Mouse (Mus musculus): ENCODE data around the gene Crtc2.
A peak's percentile ranks its signal among the peaks of the same experiment; 100 is the strongest.
"Not testable (repeated sequence)": the region's sequence is repeated elsewhere in the genome, so short reads cannot be mapped to it uniquely, and the experiment has no call there.

Gene Crtc2

DNA sequence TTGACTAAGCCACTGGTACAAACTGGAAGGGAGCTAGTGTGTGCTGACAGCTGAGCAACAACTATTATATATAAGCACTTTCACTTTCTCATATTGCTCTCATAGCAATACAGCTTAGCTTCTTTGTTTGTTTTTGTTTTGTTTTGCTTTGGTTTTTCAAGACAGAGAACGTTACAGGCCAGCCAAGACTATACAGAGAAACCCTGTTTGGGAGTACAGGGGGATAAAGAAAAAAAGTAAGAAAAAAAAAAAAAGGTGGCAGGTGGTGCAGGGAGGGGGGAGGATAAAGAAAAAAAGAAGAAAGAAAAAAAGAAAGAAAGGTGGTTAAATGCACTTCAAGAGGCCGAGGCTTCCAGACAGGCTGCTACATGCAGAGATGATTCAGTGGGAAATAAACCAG, 8.6 kb upstream of the Crtc2 start:
- DNase-seq: no peak

GRCm38 (mm10) chr3:90247630-90247959, 6.4 kb upstream of the Crtc2 start:
- no peak for DNase-seq

- peak; percentile 97 for DNase-seq
Measured at GRCm38 (mm10) chr3:90247960-90248745, 5.8 kb upstream of the Crtc2 start, which contains the start of gene Slc39a1. Gene Slc39a1, plus strand, starts transcription at chr3:90248172.

GRCm38 (mm10) chr3:90248746-90249100, 5.2 kb upstream of the Crtc2 start:
- DNase-seq: peak; percentile 60

- DNase-seq: no peak
Measured at GRCm38 (mm10) chr3:90250791-90251190, 3.2 kb upstream of the Crtc2 start.

- DNase-seq: not testable (repeated sequence)
Measured at GRCm38 (mm10) chr3:90251731-90252226, 2.2 kb upstream of the Crtc2 start.

DNA sequence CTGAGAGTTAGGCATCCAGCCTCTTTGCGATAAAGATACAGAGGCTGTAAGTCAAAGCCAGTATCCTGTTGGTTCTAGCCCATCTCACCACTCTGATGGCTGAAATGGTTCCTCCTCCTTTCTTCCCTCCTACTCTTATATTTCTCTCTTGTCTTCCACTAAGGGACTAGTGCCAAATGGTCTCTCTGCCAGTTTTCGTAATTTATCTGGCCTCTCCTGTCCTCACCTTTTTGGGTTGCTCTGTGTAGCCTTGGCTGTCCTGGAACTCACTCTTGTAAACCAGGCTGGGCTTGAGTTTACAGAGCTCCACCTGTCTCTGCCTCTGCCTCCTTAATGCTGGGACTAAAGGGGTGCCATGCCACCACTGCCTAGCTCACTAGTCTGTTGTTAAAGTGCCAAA, 1.3 kb upstream of the Crtc2 start:
- DNase-seq: not testable (repeated sequence)

- not testable (repeated sequence) for DNase-seq
Measured at GRCm38 (mm10) chr3:90253174-90253573, 789 bp upstream of the Crtc2 start.

DNA sequence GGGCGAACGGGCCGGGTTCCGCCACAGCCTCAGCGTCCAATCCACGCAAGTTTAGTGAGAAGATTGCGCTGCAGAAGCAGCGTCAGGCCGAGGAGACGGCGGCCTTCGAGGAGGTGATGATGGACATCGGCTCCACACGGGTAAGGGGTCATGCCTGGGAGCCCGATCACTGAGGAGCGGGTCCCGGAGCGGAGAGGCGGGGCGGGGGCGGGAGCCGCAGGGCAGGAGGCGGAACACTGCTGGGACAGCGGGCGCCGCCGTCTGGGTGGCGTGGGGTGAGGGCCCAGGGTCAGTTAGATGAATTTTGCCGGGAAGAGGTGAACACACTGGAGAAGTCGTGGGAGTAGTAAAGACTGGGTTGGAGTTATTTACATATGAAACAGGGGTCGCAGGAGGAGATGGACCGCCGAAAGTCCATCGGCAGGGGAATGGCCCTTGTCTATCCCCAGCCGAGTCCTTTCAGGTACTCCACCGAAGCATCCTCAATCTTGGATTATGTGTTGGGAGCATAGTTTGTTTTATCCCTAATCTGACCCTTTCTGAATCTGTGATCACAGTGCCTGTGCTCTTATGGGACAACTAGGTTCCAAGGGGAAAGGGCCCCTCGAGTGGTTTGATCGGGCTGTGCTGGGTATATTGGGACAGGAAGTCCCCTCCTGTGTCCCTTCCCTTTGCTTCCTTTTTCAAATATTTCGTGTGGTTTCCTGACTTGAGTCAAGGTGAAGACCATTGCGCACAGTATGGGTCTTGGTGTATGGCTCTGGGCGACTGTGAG, 643 bp downstream of the Crtc2 start:
- DNase-seq: peak; percentile 70

DNA sequence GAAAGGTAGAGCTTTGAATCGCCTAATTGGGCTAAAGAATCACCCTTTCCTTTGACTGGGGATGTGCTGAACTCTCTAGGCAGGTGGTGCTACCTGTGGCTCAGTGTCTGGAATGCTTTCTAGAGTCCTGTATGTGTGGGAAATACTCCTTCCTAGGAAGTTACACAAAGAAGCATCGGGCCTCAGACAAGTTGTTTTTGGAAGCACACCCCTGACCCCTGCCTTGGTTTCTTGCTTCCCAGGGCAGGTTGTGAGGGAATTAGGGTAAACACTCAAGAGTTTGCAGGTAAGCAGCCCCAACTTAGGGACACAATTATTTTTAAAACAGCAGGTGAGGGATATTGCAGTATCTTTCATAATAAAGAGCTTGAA, 1.2 kb downstream of the Crtc2 start:
- no peak for DNase-seq

DNA sequence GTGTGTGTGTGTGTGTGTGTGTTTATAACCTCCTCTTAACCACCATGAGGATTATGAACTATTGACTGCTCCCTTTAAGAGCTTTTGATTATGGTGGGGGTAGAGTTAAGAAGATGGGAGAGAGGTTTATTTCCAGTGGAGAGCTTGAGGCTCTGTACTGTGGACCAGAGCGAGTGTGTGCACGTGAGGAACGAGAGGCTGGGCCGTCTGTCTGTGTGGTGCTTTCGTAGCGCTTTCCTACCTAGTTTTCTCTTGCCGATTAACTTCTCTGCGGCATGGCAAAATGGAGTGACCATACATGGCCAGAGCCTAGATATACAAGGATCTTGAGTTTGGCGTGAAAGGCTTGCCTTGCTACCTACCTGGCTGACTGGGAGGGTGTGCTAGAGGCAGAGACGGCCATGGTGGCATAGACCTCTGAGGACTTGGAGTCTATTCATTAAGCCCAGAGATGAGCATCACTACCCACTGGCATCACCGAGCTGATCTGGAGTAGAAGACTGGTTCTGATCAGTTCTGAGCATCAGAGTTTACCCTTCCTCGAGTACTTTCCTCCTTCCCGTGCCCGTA, 1.9 kb downstream of the Crtc2 start:
- DNase-seq: no peak

DNA sequence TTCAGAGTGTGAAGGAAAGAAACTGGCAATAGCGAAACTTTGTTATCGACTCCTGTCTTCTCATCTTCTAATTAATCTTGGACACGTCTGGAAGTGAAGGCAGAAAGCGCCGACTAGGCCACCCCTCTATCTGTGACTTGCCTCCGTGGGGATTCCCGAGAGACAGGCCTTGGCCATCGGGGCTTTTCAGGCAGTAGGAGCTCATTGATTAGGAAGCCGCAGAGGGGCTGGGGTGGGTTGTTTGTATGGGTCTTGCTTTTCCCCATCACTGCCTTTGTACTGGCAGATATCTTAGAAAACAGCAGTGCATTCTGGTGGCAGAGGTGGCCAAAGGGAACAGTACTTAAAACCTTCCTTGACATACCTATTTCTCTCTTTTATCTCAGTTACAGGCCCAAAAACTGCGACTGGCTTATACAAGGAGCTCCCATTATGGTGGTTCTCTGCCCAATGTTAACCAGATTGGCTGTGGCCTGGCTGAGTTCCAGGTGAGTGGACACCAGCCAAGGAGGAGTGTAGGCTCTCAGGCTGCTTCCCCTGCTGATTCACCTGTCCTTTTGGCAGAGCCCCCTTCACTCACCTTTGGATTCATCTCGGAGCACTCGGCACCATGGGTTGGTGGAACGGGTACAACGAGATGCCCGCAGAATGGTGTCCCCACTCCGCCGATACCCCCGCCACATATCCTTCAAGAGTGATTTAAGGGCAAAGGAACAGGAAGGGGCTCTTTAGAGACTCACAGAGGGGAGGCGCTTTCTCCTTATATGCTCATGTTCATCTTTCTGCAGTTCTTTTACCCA, 3.0 kb downstream of the Crtc2 start:
- DNase-seq: peak; percentile 21

- DNase-seq: no peak
Measured at GRCm38 (mm10) chr3:90258521-90258920, 4.6 kb downstream of the Crtc2 start.

- DNase-seq: no peak
Measured at GRCm38 (mm10) chr3:90263121-90263771, 9.3 kb downstream of the Crtc2 start.

DNA sequence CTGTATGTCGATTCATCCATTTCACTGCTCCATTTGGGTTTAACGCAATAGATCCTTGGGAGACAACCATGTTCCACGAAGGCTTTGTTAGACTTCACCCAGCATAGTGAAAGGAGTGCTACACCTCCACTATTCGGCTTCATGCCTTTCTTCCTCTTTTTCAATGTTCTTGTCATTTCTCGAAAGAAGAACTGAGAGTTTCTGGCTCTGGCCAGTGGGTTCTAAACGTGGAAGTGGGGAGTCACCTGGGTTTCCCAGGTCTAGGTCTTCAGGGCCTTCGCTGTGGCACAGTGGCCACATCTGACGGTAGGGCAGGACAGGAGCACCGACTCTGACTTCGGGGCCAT, 10.7 kb downstream of the Crtc2 start:
- DNase-seq: no peak

GRCm38 (mm10) chr3:90265034-90265931, 11.3 kb downstream of the Crtc2 start, which contains the start of gene Dennd4b:
Gene Dennd4b, plus strand, starts transcription at chr3:90265185.
- DNase-seq: peak; percentile 96

DNA sequence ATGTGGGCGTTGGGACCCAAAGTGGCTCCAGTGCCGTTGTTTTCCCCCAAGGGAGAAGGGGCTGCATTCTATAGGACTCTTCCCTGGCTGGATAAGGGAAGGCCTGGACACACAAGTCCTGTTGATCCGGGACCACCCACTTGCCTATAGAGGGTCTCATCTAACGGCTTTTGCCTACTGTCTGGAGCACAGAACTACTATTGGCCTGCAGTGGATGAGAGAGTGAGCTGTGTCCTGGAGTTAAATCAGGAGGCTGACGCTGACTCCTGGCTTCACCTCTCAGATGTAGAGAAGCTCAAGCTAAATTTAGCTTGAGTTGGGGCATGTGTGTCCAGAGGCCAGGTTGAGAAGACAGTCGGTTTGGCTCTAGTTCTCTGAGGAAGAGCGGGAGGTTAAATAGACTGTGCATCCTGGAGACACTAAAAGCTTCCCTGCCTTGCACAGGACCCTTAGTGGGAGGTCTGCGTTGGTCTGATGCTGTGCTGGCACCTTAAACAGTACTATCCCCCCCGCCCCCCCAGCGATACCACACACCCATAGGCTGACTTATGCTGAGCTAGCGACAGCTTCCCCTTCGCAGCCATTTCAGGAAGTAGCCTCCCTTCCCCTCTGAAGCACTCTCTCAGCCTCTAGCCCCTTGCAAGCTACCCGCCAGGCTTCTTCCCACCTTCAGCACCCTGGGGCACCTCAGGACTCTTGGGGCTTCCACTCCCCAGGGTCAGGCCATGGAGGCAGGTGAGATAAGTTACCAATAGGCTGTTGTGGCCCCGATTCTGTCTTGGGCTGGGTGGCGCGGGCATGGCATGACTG, 12.2 kb downstream of the Crtc2 start:
- no peak for DNase-seq

DNA sequence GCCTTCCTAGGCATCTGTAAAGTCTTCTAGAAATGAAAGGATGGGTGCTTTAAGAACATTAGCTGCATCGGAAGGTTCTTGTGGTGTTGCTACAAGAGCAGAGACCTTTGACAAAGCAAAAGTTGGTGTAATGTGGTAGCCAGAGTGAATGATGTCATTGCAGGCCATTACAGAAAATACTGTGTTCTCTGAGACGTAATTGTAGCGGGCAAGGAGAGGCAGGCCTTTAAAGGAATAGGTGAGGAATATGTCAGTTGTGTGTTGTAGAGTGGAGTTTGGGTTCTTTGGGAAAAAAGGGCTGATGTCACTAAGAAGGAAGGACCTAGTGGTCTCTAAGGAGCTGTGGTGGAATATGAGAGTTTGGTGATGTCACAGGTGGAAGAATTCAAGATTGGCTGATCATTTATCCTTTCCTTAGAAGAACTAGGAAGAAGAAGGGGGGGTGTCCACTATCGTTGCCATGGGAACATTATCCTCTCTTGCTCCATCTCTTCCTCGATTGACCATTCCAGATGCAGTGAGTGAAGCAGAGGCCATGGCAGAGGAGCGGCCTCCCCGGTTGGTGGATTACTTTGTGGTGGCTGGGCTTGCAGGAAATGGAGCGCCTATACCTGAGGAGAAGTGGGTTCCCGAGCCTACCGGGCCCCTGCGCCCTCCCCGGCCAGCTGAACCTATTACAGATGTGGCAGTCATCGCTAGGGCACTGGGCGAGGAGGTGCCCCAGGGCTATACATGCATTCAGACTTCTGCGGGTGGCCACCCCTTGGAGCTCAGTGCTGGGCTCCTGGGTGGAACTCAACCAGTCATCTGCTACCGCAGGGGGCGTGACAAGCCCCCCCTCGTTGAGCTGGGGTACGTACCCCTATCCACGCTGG, 13.2 kb downstream of the Crtc2 start:
- DNase-seq: no peak

GRCm38 (mm10) chr3:90268190-90268589, 14.2 kb downstream of the Crtc2 start:
- no peak for DNase-seq

DNA sequence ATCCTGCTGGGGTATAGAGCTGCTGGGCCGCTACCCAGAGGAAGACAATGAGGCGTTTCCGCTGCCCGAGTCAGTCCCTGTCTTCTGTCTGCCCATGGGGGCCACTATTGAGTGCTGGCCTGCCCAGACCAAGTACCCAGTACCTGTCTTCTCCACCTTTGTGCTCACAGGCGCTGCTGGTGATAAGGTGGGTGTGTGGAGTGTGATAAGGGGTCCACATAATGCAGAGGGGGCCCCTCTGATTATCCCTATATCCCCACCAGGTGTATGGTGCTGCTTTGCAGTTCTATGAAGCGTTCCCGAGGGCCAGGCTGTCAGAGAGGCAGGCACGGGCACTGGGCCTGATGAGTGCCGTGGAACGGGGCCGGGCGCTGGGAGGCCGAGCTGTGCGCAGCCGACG, 15.0 kb downstream of the Crtc2 start:
- DNase-seq: no peak
